Mouse (Mus musculus) kidney, adult 2 months (tissue): ENCODE data around the gene 1700067K01Rik. TPM values are rescaled to one million over a fixed set of nuclear protein-coding genes. Genes with fewer than 3 reads are reported as not detected.
A peak's percentile ranks its signal among the peaks of the same experiment; 100 is the strongest.

ENCODE experiments used
- DNase-seq: peaks from one replicate; pipeline ENCODE4 v3.0.0; 2021
- H3K27ac ChIP-seq: fragments of 200-500 bp; 2 replicates; pipeline ENCODE4 v1.5.1; 2012; ENCODE audit warnings: low read depth, low read length, control low read depth, inconsistent platforms; ENCODE audit not compliant: insufficient read depth
- H3K27me3 ChIP-seq: fragments of 200-500 bp; replicated peaks from 2 replicates; pipeline ENCODE4 v1.6.1; 2012; ENCODE audit warnings: mild to moderate bottlenecking, moderate library complexity, low read length, inconsistent platforms; ENCODE audit not compliant: control insufficient read depth, insufficient read depth
- H3K36me3 ChIP-seq: fragments of 200-500 bp; 2 replicates; pipeline ENCODE4 v1.6.1; 2012; ENCODE audit warnings: mild to moderate bottlenecking, moderate library complexity, low read length, inconsistent platforms; ENCODE audit not compliant: control insufficient read depth, insufficient read depth
- H3K4me1 ChIP-seq: fragments of 200-500 bp; 2 replicates; pipeline ENCODE4 v1.6.1; 2011; ENCODE audit warnings: low read length; ENCODE audit not compliant: control insufficient read depth, insufficient read depth
- H3K4me3 ChIP-seq: fragments of 200-500 bp; 2 replicates; pipeline ENCODE4 v1.5.1; 2011; ENCODE audit warnings: mild to moderate bottlenecking, low read depth, low read length, control low read depth; ENCODE audit not compliant: insufficient read depth
- CTCF ChIP-seq: fragments of 200-500 bp; conservative IDR thresholded peaks from 2 replicates; pipeline ENCODE4 v1.5.1; 2011; ENCODE audit warnings: low read depth, mild to moderate bottlenecking, control low read depth, low read length, moderate library complexity, mixed read lengths; ENCODE audit not compliant: insufficient read depth, insufficient read length
- POLR2A ChIP-seq: fragments of 200-500 bp; IDR thresholded peaks from one replicate; pipeline ENCODE4 v1.6.1; 2011; ENCODE audit warnings: low read depth, low read length, control low read depth
- WGBS: fragments of 180-500 bp; shearing (Covaris S2); methylation state at CpG from one replicate; pipeline ENCODE4 v1.1.7; 2018; 5-methylcytosine and 5-hydroxymethylcytosine counted together
- polyA plus RNA-seq: library from polyadenylated mRNA; depleted of rRNA; stranded (reverse); fragments of >200 nt; gene quantifications from 2 replicates; pipeline ENCODE4 v1.2.3, GENCODE M21; 2012; rRNA removed

Gene 1700067K01Rik
- polyA plus RNA-seq: 5.1 and 7.0 TPM in 2 replicates

DNA sequence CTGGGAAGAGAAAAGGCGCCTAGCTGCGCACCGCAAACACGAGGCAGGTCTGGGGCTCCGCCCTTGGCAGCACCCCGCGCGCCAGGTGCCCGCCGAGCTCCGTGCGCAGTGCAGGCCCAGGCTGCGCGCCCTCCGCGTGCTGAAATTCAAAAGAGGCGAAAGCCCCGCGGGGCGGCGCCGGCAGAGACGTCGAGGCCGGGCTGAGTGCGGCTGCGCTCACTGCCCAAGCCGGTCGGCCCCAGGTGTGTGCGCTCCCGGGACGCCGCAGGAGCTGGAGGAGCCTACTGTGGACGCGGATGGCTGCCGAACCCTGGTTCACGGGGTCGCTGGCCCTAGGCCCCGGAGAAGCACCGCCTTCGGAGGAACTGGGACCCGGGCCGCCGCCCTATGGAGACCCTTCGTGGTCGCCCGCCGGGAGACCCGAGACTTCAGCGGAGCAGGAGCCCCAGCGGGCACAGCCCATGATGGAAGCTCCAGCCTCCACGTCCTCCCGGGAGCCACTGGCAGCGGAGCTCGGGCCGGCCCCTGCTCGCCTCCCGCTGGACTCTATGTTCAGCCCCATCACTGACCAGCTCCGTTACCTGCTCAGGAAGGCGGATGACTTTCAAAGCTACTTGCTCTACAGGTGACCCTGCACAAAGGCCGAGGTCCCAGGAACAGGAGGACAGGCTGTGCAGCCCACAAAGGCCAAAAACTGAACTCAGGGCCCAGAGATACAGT lies at the start of gene 1700067K01Rik:
1700067K01Rik (plus strand) TSS at position 222 of the 720 bp plus-strand sequence.
- no peak for DNase-seq
- Histone ChIP-seq H3K27me3 (no peaks in the 10 kb centered on the region), H3K4me3 (no peak within 1 kb of the TSS), H3K4me1 (peaks cover 18% of the 10 kb centered on the region; the same call in 1 of the 2 replicates), H3K27ac (no peak within 1 kb of the TSS), H3K36me3 (no peaks in the 10 kb centered on the region)
- 70% methylated on average over 61 of the region's 61 CpGs for WGBS
- no peak for TF ChIP-seq CTCF
- no peak for TF ChIP-seq POLR2A

- WGBS: under 1% methylated on average over 14 of the region's 14 CpGs
- Histone ChIP-seq H3K27me3 (no peaks in the 10 kb centered on the region), H3K4me1 (no peaks in the 10 kb centered on the region), H3K4me3 (peak overlapping the region; percentile 36), H3K27ac (no peak overlapping the region), H3K36me3 (no peaks in the 10 kb centered on the region)
- TF ChIP-seq CTCF: no peak
- no peak for TF ChIP-seq POLR2A
- no peak for DNase-seq
Observed at GRCm38 (mm10) chr8:83954749-83955105, 46.6 kb upstream of the 1700067K01Rik start.

DNA sequence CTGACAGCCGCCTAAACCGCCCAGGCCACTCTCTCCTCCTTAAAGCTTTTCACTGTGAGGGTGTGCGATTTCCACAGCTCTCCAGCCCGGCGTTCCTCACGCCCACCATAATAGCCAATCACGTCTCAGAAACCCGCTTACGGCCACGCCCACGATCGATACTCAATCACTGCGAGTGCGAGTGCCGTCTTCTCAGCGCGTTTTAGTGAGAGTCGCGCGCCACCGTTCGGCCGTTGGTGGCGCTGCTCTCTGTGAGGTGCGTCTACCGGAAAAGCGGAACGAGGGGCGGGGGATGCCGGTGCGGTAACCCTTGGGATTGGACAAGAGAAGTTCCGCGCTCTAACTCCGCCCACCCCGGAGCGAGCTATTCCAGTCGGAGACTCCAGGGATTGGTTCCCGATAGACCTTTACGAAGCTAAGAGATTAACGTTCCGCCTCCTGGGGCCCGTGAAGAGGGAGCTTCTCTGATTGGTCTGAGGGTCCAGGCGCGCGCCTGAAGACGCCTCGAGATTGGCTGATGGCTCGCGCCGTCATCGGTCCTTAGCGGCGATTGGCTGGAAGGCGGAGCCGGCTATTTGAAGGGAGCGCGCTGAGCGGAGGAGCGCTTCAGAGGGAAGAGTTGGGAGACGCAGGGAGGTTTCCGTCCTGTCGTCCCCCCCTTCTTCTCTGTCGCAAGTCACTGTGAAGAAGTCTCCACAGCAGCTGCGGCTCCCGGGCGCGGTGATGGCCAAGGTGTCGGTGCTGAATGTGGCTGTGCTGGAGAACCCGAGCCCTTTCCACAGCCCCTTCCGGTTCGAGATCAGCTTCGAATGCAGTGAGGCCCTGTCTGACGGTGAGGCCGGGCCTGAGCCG lies 46.0 kb upstream of the 1700067K01Rik start, which contains the start of the genes Gm10644 and Asf1b:
Gm10644 (minus strand) TSS at position 100 of the 852 bp plus-strand sequence.
Asf1b (plus strand) TSS at position 402 of the 852 bp plus-strand sequence.
- Histone ChIP-seq H3K4me3 (peak within 1 kb of the TSS; percentile 48), H3K36me3 (no peaks in the 10 kb centered on the region), H3K4me1 (no peaks in the 10 kb centered on the region), H3K27me3 (no peaks in the 10 kb centered on the region), H3K27ac (no peak within 1 kb of the TSS)
- TF ChIP-seq POLR2A (no peak), CTCF (peak; percentile 92)
- under 1% methylated on average over 75 of the region's 75 CpGs for WGBS
- DNase-seq: peak; percentile 100

GRCm38 (mm10) chr8:83955958-83956218 lies 45.4 kb upstream of the 1700067K01Rik start:
- Histone ChIP-seq H3K27ac (no peak overlapping the region), H3K36me3 (no peaks in the 10 kb centered on the region), H3K27me3 (no peaks in the 10 kb centered on the region), H3K4me1 (no peaks in the 10 kb centered on the region), H3K4me3 (peak overlapping the region; percentile 48)
- WGBS: 2% methylated on average over 15 of the region's 15 CpGs
- DNase-seq: no peak
- no peak for TF ChIP-seq POLR2A
- TF ChIP-seq CTCF: no peak

GRCm38 (mm10) chr8:83956789-83957188 lies 44.5 kb upstream of the 1700067K01Rik start:
- Histone ChIP-seq H3K4me3 (no peak overlapping the region), H3K4me1 (no peaks in the 10 kb centered on the region), H3K27me3 (no peaks in the 10 kb centered on the region), H3K27ac (no peak overlapping the region), H3K36me3 (no peaks in the 10 kb centered on the region)
- WGBS: 14% methylated on average over 1 of the region's 1 CpGs
- no peak for DNase-seq
- TF ChIP-seq POLR2A (no peak), CTCF (no peak; the same call in 1 of the 2 replicates)

GRCm38 (mm10) chr8:83964015-83964765 lies 37.1 kb upstream of the 1700067K01Rik start:
- no peak for TF ChIP-seq POLR2A
- no peaks in the 10 kb centered on the region for H3K4me1 ChIP-seq
- WGBS: 76% methylated on average over 5 of the region's 5 CpGs
- no peaks in the 10 kb centered on the region for H3K36me3 ChIP-seq
- peak; percentile 33 for DNase-seq
- H3K27ac ChIP-seq: no peak overlapping the region
- H3K4me3 ChIP-seq: no peak overlapping the region
- H3K27me3 ChIP-seq: no peaks in the 10 kb centered on the region

DNA sequence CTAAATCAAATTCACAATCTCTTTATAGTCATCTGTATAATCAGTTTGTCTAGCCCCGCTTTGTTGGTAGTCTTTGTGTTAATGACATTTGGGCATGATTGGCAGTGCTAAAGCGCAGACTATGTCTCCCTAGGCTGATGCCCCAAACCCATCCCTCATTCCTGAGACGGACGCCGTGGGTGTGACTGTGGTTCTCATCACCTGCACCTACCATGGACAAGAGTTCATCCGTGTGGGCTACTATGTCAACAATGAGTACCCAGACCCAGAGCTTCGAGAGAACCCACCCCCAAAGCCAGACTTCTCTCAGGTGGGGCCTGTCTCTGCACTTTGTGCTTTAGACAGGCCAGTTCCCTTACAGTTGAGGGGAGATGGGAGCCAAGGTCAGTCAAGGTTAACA lies 33.6 kb upstream of the 1700067K01Rik start:
- no peak for DNase-seq
- WGBS: 97% methylated on average over 7 of the region's 7 CpGs
- TF ChIP-seq CTCF (no peak), POLR2A (no peak)
- Histone ChIP-seq H3K4me1 (peaks cover 6% of the 10 kb centered on the region; the same call in 1 of the 2 replicates), H3K36me3 (no peaks in the 10 kb centered on the region), H3K27me3 (no peaks in the 10 kb centered on the region), H3K27ac (no peak overlapping the region), H3K4me3 (no peak overlapping the region)
